Mouse (Mus musculus): ENCODE data around the gene Foxc2.

DNA sequence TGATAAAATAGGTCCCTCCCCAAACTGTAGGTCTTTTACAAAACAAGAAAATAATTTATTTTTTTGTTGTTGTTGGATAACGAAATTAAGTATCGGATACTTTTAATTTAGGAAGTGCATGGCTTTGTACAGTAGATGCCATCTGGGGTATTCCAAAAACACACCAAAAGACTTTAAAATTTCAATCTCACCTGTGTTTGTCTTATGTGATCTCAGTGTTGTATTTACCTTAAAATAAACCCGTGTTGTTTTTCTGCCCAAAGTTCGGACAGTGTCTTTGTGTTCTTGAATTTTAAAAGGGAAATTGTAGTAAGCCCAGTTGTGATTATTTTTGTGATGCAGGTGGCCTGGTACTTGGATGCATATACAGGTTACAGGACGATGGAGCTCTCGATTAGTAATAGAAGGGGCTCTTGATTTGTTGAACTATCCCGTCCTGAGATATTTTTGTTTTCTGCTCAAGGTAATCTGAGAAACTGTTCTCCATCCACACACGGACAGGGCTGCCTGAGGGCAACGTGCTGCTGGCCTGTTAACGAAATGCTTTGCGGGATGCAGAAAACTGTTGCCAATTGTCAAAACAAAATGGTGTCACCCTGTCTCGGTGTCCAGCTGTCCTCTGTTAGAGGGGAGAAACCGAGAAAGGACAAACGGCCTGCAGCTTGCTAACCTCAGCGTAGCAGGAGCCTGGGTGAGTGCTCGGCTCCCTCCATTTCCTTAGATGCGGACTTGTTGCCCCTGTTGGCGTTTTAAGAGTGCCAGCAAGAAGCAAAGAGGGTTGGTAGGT lies 2.9 kb downstream of the Foxc2 start:
- no peak for TF ChIP-seq CTCF (IDR thresholded peaks at IDR 0.05)
- TF ChIP-seq EP300 (IDR thresholded peaks at IDR 0.05), result no peak

All from lung, postnatal 0 days (tissue).